Mouse (Mus musculus): ENCODE measurements around the gene Sfr1. TPM values are rescaled to one million over a fixed set of nuclear protein-coding genes. Genes with fewer than 3 reads are reported as not detected.

Sfr1 gene
- polyA plus RNA-seq, 1 experiment from 2014 or later: 153 TPM

GRCm38 (mm10) chr19:47754931-47755330, 23.4 kb downstream of the Sfr1 start:
- no peak overlapping the region for H3K9ac ChIP-seq
- H3K9me3 ChIP-seq: no peaks in the 10 kb centered on the region
- no peak overlapping the region for H3K4me3 ChIP-seq
- H3K36me3 ChIP-seq: no peaks in the 10 kb centered on the region
- no peak for ATAC-seq (ENCODE audit: low FRiP score, low read depth)
- no peak overlapping the region for H3K4me2 ChIP-seq
- H3K4me1 ChIP-seq (replicated peaks): no peaks in the 10 kb centered on the region
- no peaks in the 10 kb centered on the region for H3K27me3 ChIP-seq
- WGBS: 95% methylated on average over 9 of the region's 9 CpGs
- H3K27ac ChIP-seq (replicated peaks): no peak overlapping the region

- no peak overlapping the region for H3K4me2 ChIP-seq
- H3K4me1 ChIP-seq (replicated peaks): no peaks in the 10 kb centered on the region
- no peak for ATAC-seq (ENCODE audit: low FRiP score, low read depth)
- H3K27ac ChIP-seq (replicated peaks): no peak overlapping the region
- H3K27me3 ChIP-seq: no peaks in the 10 kb centered on the region
- H3K9ac ChIP-seq: no peak overlapping the region
- no peaks in the 10 kb centered on the region for H3K9me3 ChIP-seq
- no peaks in the 10 kb centered on the region for H3K36me3 ChIP-seq
- WGBS: 74% methylated on average over 19 of the region's 19 CpGs
- no peak overlapping the region for H3K4me3 ChIP-seq
Observed at GRCm38 (mm10) chr19:47755625-47756024, 24.1 kb downstream of the Sfr1 start.

GRCm38 (mm10) chr19:47777847-47778246, 46.4 kb downstream of the Sfr1 start:
- H3K27ac ChIP-seq (replicated peaks): no peak overlapping the region
- H3K4me2 ChIP-seq: no peak overlapping the region
- H3K36me3 ChIP-seq: no peaks in the 10 kb centered on the region
- no peaks in the 10 kb centered on the region for H3K9me3 ChIP-seq
- H3K4me3 ChIP-seq: no peak overlapping the region
- no peak overlapping the region for H3K9ac ChIP-seq
- WGBS: 82% methylated on average over 6 of the region's 6 CpGs
- H3K4me1 ChIP-seq (replicated peaks): no peaks in the 10 kb centered on the region
- no peaks in the 10 kb centered on the region for H3K27me3 ChIP-seq
- ATAC-seq (ENCODE audit: low FRiP score, low read depth): no peak

DNA sequence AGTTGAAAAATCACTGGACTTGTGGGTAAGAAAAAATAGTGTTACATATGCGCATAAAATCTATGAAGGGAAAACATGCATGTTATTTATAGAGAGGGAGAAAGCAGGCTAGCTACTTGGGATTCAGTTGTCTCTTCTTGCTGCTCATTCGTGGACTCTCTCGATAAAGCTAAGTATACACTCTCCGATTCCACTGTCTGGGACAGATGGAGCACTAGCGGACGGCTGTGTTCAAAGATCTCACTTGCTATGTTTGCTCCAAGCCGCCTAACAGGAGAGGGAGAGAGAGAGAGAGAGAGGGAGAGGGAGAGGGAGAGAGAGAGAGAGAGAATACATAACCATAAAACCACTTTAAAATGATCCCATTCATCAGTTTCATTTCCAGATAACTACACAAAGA, 48.7 kb downstream of the Sfr1 start:
- no peak for ATAC-seq (ENCODE audit: low FRiP score, low read depth)
- no peaks in the 10 kb centered on the region for H3K36me3 ChIP-seq
- H3K27me3 ChIP-seq: no peaks in the 10 kb centered on the region
- 83% methylated on average over 7 of the region's 7 CpGs for whole genome bisulfite sequencing
- H3K9me3 ChIP-seq: no peaks in the 10 kb centered on the region
- no peak overlapping the region for H3K27ac ChIP-seq (replicated peaks)
- H3K9ac ChIP-seq: no peak overlapping the region
- no peak overlapping the region for H3K4me2 ChIP-seq
- no peaks in the 10 kb centered on the region for H3K4me1 ChIP-seq (replicated peaks)
- H3K4me3 ChIP-seq: no peak overlapping the region

DNA sequence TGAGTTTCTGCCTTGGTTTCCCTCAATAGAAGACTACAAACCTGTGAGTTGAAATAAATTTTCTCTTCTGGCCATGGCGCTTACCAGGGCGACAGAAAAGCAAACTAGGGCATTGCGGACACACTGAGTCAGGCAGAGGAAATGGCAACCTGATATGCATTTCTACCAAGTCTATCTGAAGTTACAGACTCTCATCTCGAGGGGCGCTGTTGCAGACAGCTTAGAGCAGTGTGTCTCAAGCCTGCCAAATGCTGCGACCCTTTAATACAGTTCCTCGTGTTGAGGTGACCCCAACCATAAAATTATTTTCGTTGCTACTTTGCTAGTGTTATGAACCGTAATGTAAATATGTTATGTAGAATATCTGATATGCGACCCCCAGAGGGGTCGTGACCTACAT, 49.5 kb downstream of the Sfr1 start:
- no peak overlapping the region for H3K27ac ChIP-seq (replicated peaks)
- H3K9ac ChIP-seq: no peak overlapping the region
- no peaks in the 10 kb centered on the region for H3K9me3 ChIP-seq
- 76% methylated on average over 11 of the region's 11 CpGs for WGBS
- no peak overlapping the region for H3K4me2 ChIP-seq
- no peak for ATAC-seq (ENCODE audit: low FRiP score, low read depth)
- H3K27me3 ChIP-seq: no peaks in the 10 kb centered on the region
- H3K4me3 ChIP-seq: no peak overlapping the region
- H3K36me3 ChIP-seq: no peaks in the 10 kb centered on the region
- H3K4me1 ChIP-seq (replicated peaks): no peaks in the 10 kb centered on the region

DNA sequence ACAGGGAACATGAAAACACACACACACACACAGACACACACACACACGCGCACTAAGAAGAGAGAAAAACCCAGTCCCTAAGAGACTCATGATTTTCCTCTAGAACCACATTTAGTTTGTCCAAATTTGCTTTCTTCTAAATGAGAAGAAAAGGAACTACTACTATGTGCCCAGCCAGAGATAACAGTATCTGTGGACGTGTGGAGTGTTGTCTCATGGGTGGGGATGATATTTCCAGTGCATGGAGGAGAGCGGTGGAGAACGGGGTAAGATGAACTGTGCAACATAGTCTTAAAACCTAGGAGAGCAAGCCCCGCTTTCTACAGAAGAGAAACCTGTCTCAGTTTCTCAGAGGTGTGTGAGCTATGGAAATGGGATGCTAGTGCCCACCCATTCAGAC, 52.4 kb downstream of the Sfr1 start:
- H3K36me3 ChIP-seq: no peaks in the 10 kb centered on the region
- no peaks in the 10 kb centered on the region for H3K4me1 ChIP-seq (replicated peaks)
- H3K9ac ChIP-seq: no peak overlapping the region
- ATAC-seq (ENCODE audit: low FRiP score, low read depth): no peak
- H3K4me3 ChIP-seq: no peak overlapping the region
- H3K27me3 ChIP-seq: no peaks in the 10 kb centered on the region
- no peaks in the 10 kb centered on the region for H3K9me3 ChIP-seq
- H3K4me2 ChIP-seq: no peak overlapping the region
- WGBS: 94% methylated on average over 6 of the region's 6 CpGs
- H3K27ac ChIP-seq (replicated peaks): no peak overlapping the region

Small RNA genes within 50 kb of the gene (microRNA-seq; reads per million reads assigned to microRNA genes)
- gene Mir8090: not detected

Other genes starting within 250 kb of the Sfr1 start
- 29.5 and 31.4 TPM in 2 replicates for gene Stn1, start 194.2 kb upstream of the Sfr1 start, polyA plus RNA-seq (2015; fragmentation: Nextera tagmentation; extraction: Ambion mirVana)
- gene Slk, start 152.0 kb upstream of the Sfr1 start, polyA plus RNA-seq (2015; fragmentation: Nextera tagmentation; extraction: Ambion mirVana): 5.9 and 6.5 TPM in 2 replicates
- 0.13 and 0.24 TPM in 2 replicates for gene Col17a1, start 39.6 kb upstream of the Sfr1 start, polyA plus RNA-seq (2015; fragmentation: Nextera tagmentation; extraction: Ambion mirVana)
- gene Gsto1, start 123.3 kb downstream of the Sfr1 start, polyA plus RNA-seq (2015; fragmentation: Nextera tagmentation; extraction: Ambion mirVana): 130 and 138 TPM in 2 replicates
- 1.2 TPM in 2 replicates for gene Gsto2, start 133.9 kb downstream of the Sfr1 start, polyA plus RNA-seq (2015; fragmentation: Nextera tagmentation; extraction: Ambion mirVana)
- 1.5 and 2.3 TPM in 2 replicates for gene Cfap43, start 187.6 kb downstream of the Sfr1 start, polyA plus RNA-seq (2015; fragmentation: Nextera tagmentation; extraction: Ambion mirVana)
- gene Itprip, start 187.6 kb downstream of the Sfr1 start, polyA plus RNA-seq (2015; fragmentation: Nextera tagmentation; extraction: Ambion mirVana): 5.9 and 6.3 TPM in 2 replicates
- gene Cfap58, start 206.0 kb downstream of the Sfr1 start, polyA plus RNA-seq (2015; fragmentation: Nextera tagmentation; extraction: Ambion mirVana): 0.63 and 0.95 TPM in 2 replicates